Mouse (Mus musculus) liver, embryonic 16.5 days (tissue): Measurements from ENCODE around the gene Plxna1. TPM values are rescaled to one million over a fixed set of nuclear protein-coding genes. Genes with fewer than 3 reads are reported as not detected.

Source experiments
- ATAC-seq: fragments of 200-750 bp; cut with Nextera tagmentation; 2 replicates; pipeline ENCODE4 v1.8.0; 2017; ENCODE audit warnings: low read depth, mild to moderate bottlenecking, moderate number of reproducible peaks, moderate library complexity
- H3K27ac ChIP-seq: fragments of 300-500 bp; sonication (generic); 2 replicates; pipeline ENCODE4 v1.5.1; 2014; ENCODE audit warnings: mild to moderate bottlenecking, low read length
- H3K27me3 ChIP-seq: fragments of 300-500 bp; sonication (generic); 2 replicates; pipeline ENCODE4 v1.6.1; 2014; ENCODE audit warnings: low read depth, low read length, mixed read lengths; ENCODE audit not compliant: control insufficient read depth, insufficient read depth
- H3K36me3 ChIP-seq: fragments of 300-500 bp; sonication (generic); 2 replicates; pipeline ENCODE4 v1.6.1; 2014; ENCODE audit warnings: mild to moderate bottlenecking; ENCODE audit not compliant: control insufficient read depth, insufficient read depth
- H3K4me1 ChIP-seq: fragments of 300-500 bp; sonication (generic); 2 replicates; pipeline ENCODE4 v1.6.1; 2014; ENCODE audit warnings: low read depth, low read length, mixed read lengths; ENCODE audit not compliant: control insufficient read depth
- H3K4me2 ChIP-seq: fragments of 300-500 bp; sonication (generic); 2 replicates; pipeline ENCODE4 v1.6.1; 2014; ENCODE audit warnings: low read depth, low read length, mixed read lengths
- H3K4me3 ChIP-seq: fragments of 300-500 bp; sonication (generic); 2 replicates; pipeline ENCODE4 v1.5.1; 2014; ENCODE audit warnings: low read depth, mild to moderate bottlenecking, low read length
- H3K9ac ChIP-seq: fragments of 300-500 bp; sonication (generic); 2 replicates; pipeline ENCODE4 v1.6.1; 2014; ENCODE audit warnings: low read depth, low read length
- H3K9me3 ChIP-seq: fragments of 300-500 bp; sonication (generic); replicated peaks from 2 replicates; pipeline ENCODE4 v1.6.1; 2016; ENCODE audit warnings: low read length; ENCODE audit not compliant: control insufficient read depth
- WGBS: fragments of 180-500 bp; shearing (Covaris S2); extraction: QIAGEN DNeasy Blood & Tissue Kit; methylation state at CpG from one replicate; pipeline ENCODE4 v1.1.7; 2014; ENCODE audit not compliant: insufficient replicate concordance; 5-methylcytosine and 5-hydroxymethylcytosine counted together
- polyA plus RNA-seq: library from polyadenylated mRNA; unstranded; fragments of >200 nt; fragmentation: Nextera tagmentation; extraction: Ambion mirVana; gene quantifications from 2 replicates; pipeline ENCODE4 v1.2.1, GENCODE M21; 2015

The Plxna1 gene
- polyA plus RNA-seq, 1 experiment from 2014 or later = 1.0 TPM

DNA sequence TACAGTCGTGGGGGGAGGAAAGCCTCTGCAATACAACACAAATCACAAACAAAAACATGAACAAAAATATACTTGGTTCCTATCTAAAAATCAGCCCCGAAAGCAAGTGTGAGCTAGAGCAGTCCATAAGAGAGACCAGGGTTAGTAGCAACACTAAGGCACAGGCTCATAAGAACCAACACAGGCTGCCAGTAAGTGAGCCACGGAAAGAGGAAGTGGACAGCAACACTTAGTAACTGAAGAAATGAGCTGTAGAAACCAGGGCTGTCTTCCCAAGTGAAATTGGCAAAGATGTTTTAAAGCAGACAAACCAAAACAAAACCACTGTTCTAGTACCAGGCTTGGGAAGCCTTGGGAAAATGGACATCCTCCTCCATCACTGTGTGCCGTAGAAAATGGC lies 35.5 kb upstream of the Plxna1 start:
- H3K9ac ChIP-seq = no peak overlapping the region
- H3K27me3 ChIP-seq = no peaks in the 10 kb centered on the region
- H3K36me3 ChIP-seq = no peaks in the 10 kb centered on the region
- H3K9me3 ChIP-seq = no peaks in the 10 kb centered on the region
- no peak overlapping the region for H3K4me3 ChIP-seq
- no peak overlapping the region for H3K4me2 ChIP-seq
- WGBS = 51% methylated on average over 4 of the region's 4 CpGs
- ATAC-seq = no peak
- H3K4me1 ChIP-seq = no peaks in the 10 kb centered on the region
- no peak overlapping the region for H3K27ac ChIP-seq

DNA sequence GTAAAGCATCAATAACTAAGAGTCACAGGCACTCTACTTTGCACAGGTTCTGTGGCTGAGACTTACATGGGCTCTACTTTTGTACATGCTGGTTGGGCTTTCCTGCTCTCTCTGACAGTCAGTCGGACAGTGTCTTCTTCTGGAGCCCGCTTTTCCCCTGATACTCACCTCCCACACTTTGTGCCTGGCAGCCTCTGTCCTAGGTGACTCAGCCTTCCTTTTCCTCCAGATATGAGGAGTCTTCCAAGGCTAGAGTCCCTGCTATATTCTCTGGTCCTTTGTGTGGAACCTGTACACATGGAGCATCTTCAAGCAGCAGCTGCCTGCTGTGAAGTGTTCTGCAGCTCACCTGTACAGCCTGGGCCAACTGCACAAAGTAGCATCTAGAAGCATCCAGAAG lies 31.4 kb upstream of the Plxna1 start:
- H3K9ac ChIP-seq = no peak overlapping the region
- H3K9me3 ChIP-seq = no peaks in the 10 kb centered on the region
- H3K4me1 ChIP-seq = no peaks in the 10 kb centered on the region
- H3K4me3 ChIP-seq = no peak overlapping the region
- WGBS = 68% methylated on average over 2 of the region's 2 CpGs
- no peak overlapping the region for H3K27ac ChIP-seq
- no peaks in the 10 kb centered on the region for H3K36me3 ChIP-seq
- no peak for ATAC-seq
- no peaks in the 10 kb centered on the region for H3K27me3 ChIP-seq
- no peak overlapping the region for H3K4me2 ChIP-seq

DNA sequence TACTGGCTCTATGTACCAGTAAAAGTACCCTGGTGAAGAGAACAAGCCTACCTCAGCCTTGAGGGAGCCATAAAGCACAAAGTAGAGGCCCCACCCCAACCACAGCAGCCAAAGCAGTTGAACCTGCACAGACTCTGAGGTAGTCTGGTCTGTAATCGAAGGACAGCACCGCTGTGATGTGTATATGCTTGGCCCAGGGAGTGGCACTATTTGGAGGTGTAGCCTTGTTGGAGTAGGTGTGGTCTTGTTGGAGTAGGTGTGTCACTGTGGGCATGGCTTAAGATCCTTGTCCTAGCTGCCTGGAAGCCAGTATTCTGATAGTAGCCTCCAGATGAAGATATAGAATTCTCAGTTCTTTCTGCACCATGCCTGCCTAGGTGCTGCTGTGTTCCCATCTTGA lies 29.8 kb upstream of the Plxna1 start:
- no peak overlapping the region for H3K27ac ChIP-seq
- H3K4me3 ChIP-seq = no peak overlapping the region
- no peaks in the 10 kb centered on the region for H3K9me3 ChIP-seq
- WGBS = 64% methylated on average over 2 of the region's 2 CpGs
- H3K36me3 ChIP-seq = no peaks in the 10 kb centered on the region
- no peaks in the 10 kb centered on the region for H3K27me3 ChIP-seq
- ATAC-seq = no peak
- no peak overlapping the region for H3K4me2 ChIP-seq
- H3K4me1 ChIP-seq = no peaks in the 10 kb centered on the region
- no peak overlapping the region for H3K9ac ChIP-seq

GRCm38 (mm10) chr6:89389771-89390170 lies 27.4 kb upstream of the Plxna1 start:
- H3K9ac ChIP-seq = no peak overlapping the region
- no peak overlapping the region for H3K27ac ChIP-seq
- no peaks in the 10 kb centered on the region for H3K27me3 ChIP-seq
- ATAC-seq = no peak
- no peaks in the 10 kb centered on the region for H3K9me3 ChIP-seq
- H3K4me3 ChIP-seq = no peak overlapping the region
- no peaks in the 10 kb centered on the region for H3K4me1 ChIP-seq
- no peaks in the 10 kb centered on the region for H3K36me3 ChIP-seq
- WGBS = 60% methylated on average over 7 of the region's 7 CpGs
- H3K4me2 ChIP-seq = no peak overlapping the region

DNA sequence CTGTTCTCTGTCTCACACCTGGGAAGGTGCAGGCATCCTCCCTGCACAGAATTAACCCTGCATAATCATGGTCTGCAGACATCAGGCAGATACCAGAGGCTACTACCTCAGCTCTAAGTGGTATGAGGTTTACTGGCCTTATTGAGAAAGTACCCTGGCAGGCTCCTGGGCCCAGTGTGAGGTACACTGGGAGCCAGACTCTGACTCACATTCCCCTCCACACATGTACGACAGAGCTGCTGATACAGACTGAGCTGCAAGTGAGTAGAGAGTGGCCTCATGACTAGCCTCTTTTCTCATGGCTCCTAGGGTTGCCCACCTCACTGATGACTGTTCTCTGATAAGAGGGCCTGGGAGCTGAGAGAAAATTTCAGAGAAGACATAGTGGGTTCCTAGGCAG lies 24.5 kb upstream of the Plxna1 start:
- Histone ChIP-seq H3K9me3 (no peaks in the 10 kb centered on the region), H3K4me2 (no peak overlapping the region), H3K4me3 (no peak overlapping the region), H3K36me3 (no peaks in the 10 kb centered on the region), H3K27me3 (no peaks in the 10 kb centered on the region), H3K27ac (no peak overlapping the region), H3K4me1 (no peaks in the 10 kb centered on the region), H3K9ac (no peak overlapping the region)
- 41% methylated on average over 1 of the region's 1 CpGs for WGBS
- no peak for ATAC-seq

DNA sequence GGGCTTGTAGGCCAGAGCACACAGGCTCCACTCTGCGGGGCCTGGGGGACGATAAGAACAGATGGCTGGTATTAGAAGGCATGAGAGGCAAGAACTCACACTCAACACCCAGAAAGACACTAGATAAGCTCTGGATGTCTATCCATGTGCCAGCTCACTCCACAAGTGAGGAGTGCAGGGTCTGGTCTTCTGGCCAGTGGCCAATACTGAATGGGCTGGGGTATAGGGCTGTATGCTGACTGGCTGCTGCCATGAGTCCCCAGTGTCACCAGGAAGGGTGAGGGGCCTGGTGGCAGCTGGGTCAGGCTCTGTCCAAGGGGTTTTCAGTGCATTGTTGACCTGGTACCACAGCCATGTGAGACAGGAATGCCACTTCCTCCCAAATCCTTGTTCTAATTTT lies 22.3 kb upstream of the Plxna1 start:
- no peaks in the 10 kb centered on the region for H3K36me3 ChIP-seq
- WGBS = 77% methylated on average over 2 of the region's 2 CpGs
- no peaks in the 10 kb centered on the region for H3K27me3 ChIP-seq
- no peaks in the 10 kb centered on the region for H3K4me1 ChIP-seq
- ATAC-seq = no peak
- H3K4me3 ChIP-seq = no peak overlapping the region
- no peaks in the 10 kb centered on the region for H3K9me3 ChIP-seq
- H3K4me2 ChIP-seq = no peak overlapping the region
- H3K9ac ChIP-seq = no peak overlapping the region
- H3K27ac ChIP-seq = no peak overlapping the region

- Histone ChIP-seq H3K9me3 (no peaks in the 10 kb centered on the region), H3K36me3 (no peaks in the 10 kb centered on the region), H3K4me3 (no peak overlapping the region), H3K27ac (no peak overlapping the region), H3K4me2 (no peak overlapping the region), H3K4me1 (no peaks in the 10 kb centered on the region), H3K9ac (no peak overlapping the region), H3K27me3 (no peaks in the 10 kb centered on the region)
- 53% methylated on average over 5 of the region's 5 CpGs for WGBS
- no peak for ATAC-seq
Observed at GRCm38 (mm10) chr6:89381851-89382250, 19.4 kb upstream of the Plxna1 start.

DNA sequence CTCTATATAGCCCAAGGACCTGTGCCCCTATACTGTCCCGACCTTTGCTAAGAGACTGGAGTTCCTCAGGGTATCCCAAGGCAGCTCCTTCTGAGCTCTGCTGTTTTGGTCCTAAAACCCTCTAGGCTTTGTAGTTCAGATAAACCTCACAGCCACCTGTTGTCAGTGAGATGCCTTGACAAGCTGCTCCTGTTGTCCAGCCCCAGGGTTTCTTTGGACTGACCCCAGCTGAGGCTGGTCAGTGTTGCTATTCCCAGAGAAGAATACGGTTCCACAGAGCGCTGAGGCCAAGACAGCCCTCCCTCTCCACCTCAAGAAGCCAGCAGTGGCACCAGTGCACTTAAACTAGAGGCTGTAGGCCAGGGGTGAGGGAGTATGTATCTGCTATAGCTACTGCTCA lies 18.8 kb upstream of the Plxna1 start:
- H3K4me3 ChIP-seq = no peak overlapping the region
- H3K4me1 ChIP-seq = no peaks in the 10 kb centered on the region
- no peak overlapping the region for H3K9ac ChIP-seq
- no peaks in the 10 kb centered on the region for H3K9me3 ChIP-seq
- ATAC-seq = no peak
- no peaks in the 10 kb centered on the region for H3K27me3 ChIP-seq
- no peak overlapping the region for H3K4me2 ChIP-seq
- H3K36me3 ChIP-seq = no peaks in the 10 kb centered on the region
- no peak overlapping the region for H3K27ac ChIP-seq
- WGBS = 65% methylated on average over 3 of the region's 3 CpGs

DNA sequence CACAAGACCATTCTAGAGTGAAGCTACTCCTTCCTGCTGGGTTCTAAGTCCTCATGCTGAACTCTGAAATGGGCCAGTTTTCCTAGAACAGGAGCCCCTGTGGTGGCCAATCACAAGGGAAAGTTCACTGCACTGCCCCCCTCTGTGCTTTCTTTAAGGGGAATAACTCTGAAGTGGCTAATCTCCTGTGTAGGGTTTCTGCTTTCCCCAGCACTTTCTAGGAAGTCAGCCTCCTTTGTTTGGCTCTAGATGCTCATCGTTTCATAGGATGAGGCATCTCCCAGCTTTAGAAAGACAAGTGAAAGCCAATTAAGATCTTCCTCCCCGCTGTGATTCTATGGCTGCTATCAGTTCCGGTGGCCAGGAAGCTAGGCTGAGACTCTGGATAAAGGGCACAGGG lies 18.3 kb upstream of the Plxna1 start:
- Histone ChIP-seq H3K9me3 (no peaks in the 10 kb centered on the region), H3K4me3 (no peak overlapping the region), H3K27ac (no peak overlapping the region), H3K4me1 (no peaks in the 10 kb centered on the region), H3K36me3 (no peaks in the 10 kb centered on the region), H3K27me3 (no peaks in the 10 kb centered on the region), H3K9ac (no peak overlapping the region), H3K4me2 (no peak overlapping the region)
- WGBS = 49% methylated on average over 3 of the region's 3 CpGs
- ATAC-seq = no peak

- no peak for ATAC-seq
Observed at GRCm38 (mm10) chr6:89378264-89378663, 15.8 kb upstream of the Plxna1 start.

More at GRCm38 (mm10) chr6:89378264-89378663, 15.8 kb upstream of the Plxna1 start:
- H3K9ac ChIP-seq = no peak overlapping the region
- WGBS = 74% methylated on average over 2 of the region's 2 CpGs
- H3K9me3 ChIP-seq = no peaks in the 10 kb centered on the region
- no peak overlapping the region for H3K4me3 ChIP-seq
- H3K27ac ChIP-seq = no peak overlapping the region
- no peaks in the 10 kb centered on the region for H3K27me3 ChIP-seq
- H3K4me1 ChIP-seq = no peaks in the 10 kb centered on the region
- H3K4me2 ChIP-seq = no peak overlapping the region
- no peaks in the 10 kb centered on the region for H3K36me3 ChIP-seq
